Mouse (Mus musculus) layer of hippocampus, adult 11-12 months (tissue): ENCODE measurements at regions not wholly inside any gene's neighbourhood (a gene's known extent, or its start where the extent isn't known, plus 50 kb on each side); places are given as distances from the start of the nearest gene placed in this dataset.
"Not testable (repeated sequence)": the region's sequence is repeated elsewhere in the genome, so short reads cannot be mapped to it uniquely, and the experiment has no call there.

ENCODE experiments used
- DNase-seq: peaks from one replicate; pipeline ENCODE4 v3.0.0; 2022; ENCODE audit warnings: low spot score

- DNase-seq, result not testable (repeated sequence)
These were observed 79.6 kb downstream of the Gm10715 start for GRCm38 (mm10) chr9:3116311-3116710.

- DNase-seq, result no peak
These were observed 124.5 kb downstream of the Gm10715 start for GRCm38 (mm10) chr9:3161181-3161580.

- no peak for DNase-seq
These were observed 147.7 kb downstream of the Gm10715 start for GRCm38 (mm10) chr9:3184343-3184742.

GRCm38 (mm10) chr9:3199151-3200018 lies 135.6 kb upstream of the Alkbh8 start:
- DNase-seq, result no peak

GRCm38 (mm10) chr9:3200019-3200347 lies 135.0 kb upstream of the Alkbh8 start:
- not testable (repeated sequence) for DNase-seq

GRCm38 (mm10) chr9:3208120-3208519 lies 126.8 kb upstream of the Alkbh8 start:
- DNase-seq, result not testable (repeated sequence)

GRCm38 (mm10) chr9:3258396-3259300 lies 76.3 kb upstream of the Alkbh8 start:
- DNase-seq, result peak; percentile 6

GRCm38 (mm10) chr9:3260181-3260580 lies 74.8 kb upstream of the Alkbh8 start:
- no peak for DNase-seq

GRCm38 (mm10) chr9:3260860-3261259 lies 74.1 kb upstream of the Alkbh8 start:
- DNase-seq, result no peak

- DNase-seq, result no peak
These were observed 70.5 kb upstream of the Alkbh8 start for GRCm38 (mm10) chr9:3264467-3264866.

- DNase-seq, result not testable (repeated sequence)
These were observed 54.4 kb upstream of the Alkbh8 start for GRCm38 (mm10) chr9:3280496-3280895.

GRCm38 (mm10) chr9:3281906-3282305 lies 53.0 kb upstream of the Alkbh8 start:
- not testable (repeated sequence) for DNase-seq

GRCm38 (mm10) chr9:3283381-3283780 lies 51.6 kb upstream of the Alkbh8 start:
- not testable (repeated sequence) for DNase-seq
